Mouse (Mus musculus) E14TG2a.4 (cell line): Measurements from ENCODE around the gene Grik3.

Source experiments
- CTCF ChIP-seq: conservative IDR thresholded peaks from 2 replicates; pipeline ENCODE4 v1.5.1; 2014; ENCODE audit warnings: low read length
- POU5F1 ChIP-seq: IDR thresholded peaks from 2 replicates; pipeline ENCODE4 v1.6.1; 2014; ENCODE audit warnings: low read length, borderline replicate concordance

GRCm38 (mm10) chr4:125636616-125637304 lies 146.3 kb downstream of the Grik3 start:
- TF ChIP-seq POU5F1 (no peak), CTCF (no peak)
